Mouse (Mus musculus): ENCODE measurements around the gene Syn3.

The Syn3 gene

GRCm38 (mm10) chr10:86293880-86294279, 204.8 kb downstream of the Syn3 start:
- no peak for DNase-seq (ENCODE audit: extremely low read depth, low read depth, low spot score)

GRCm38 (mm10) chr10:86290109-86290771, 208.5 kb downstream of the Syn3 start:
- no peak for DNase-seq (ENCODE audit: extremely low read depth, low read depth, low spot score)

- peak; percentile 34 for DNase-seq (ENCODE audit: extremely low read depth, low read depth, low spot score)
Measured at GRCm38 (mm10) chr10:86286508-86286907, 212.2 kb downstream of the Syn3 start.

GRCm38 (mm10) chr10:86281238-86281637, 217.5 kb downstream of the Syn3 start:
- no peak for DNase-seq (ENCODE audit: extremely low read depth, low read depth, low spot score)

- no peak for DNase-seq (ENCODE audit: extremely low read depth, low read depth, low spot score)
Measured at GRCm38 (mm10) chr10:86279579-86280168, 219.0 kb downstream of the Syn3 start.

- no peak for DNase-seq (ENCODE audit: extremely low read depth, low read depth, low spot score)
Measured at GRCm38 (mm10) chr10:86278481-86278880, 220.2 kb downstream of the Syn3 start.

GRCm38 (mm10) chr10:86277327-86277726, 221.4 kb downstream of the Syn3 start:
- DNase-seq (ENCODE audit: extremely low read depth, low read depth, low spot score) = no peak

GRCm38 (mm10) chr10:86275585-86275984, 223.1 kb downstream of the Syn3 start:
- DNase-seq (ENCODE audit: extremely low read depth, low read depth, low spot score) = no peak

GRCm38 (mm10) chr10:86273410-86274191, 225.1 kb downstream of the Syn3 start:
- no peak for DNase-seq (ENCODE audit: extremely low read depth, low read depth, low spot score)

GRCm38 (mm10) chr10:86272826-86273225, 225.9 kb downstream of the Syn3 start:
- DNase-seq (ENCODE audit: extremely low read depth, low read depth, low spot score) = no peak

GRCm38 (mm10) chr10:86270254-86270653, 228.4 kb downstream of the Syn3 start:
- no peak for DNase-seq (ENCODE audit: extremely low read depth, low read depth, low spot score)

- DNase-seq (ENCODE audit: extremely low read depth, low read depth, low spot score) = no peak
Measured at GRCm38 (mm10) chr10:86264618-86265017, 234.1 kb downstream of the Syn3 start.

GRCm38 (mm10) chr10:86261725-86262124, 237.0 kb downstream of the Syn3 start:
- DNase-seq (ENCODE audit: extremely low read depth, low read depth, low spot score) = no peak

GRCm38 (mm10) chr10:86258992-86259391, 239.7 kb downstream of the Syn3 start:
- no peak for DNase-seq (ENCODE audit: extremely low read depth, low read depth, low spot score)

GRCm38 (mm10) chr10:86258046-86258445, 240.7 kb downstream of the Syn3 start:
- DNase-seq (ENCODE audit: extremely low read depth, low read depth, low spot score) = no peak

GRCm38 (mm10) chr10:86257045-86257444, 241.7 kb downstream of the Syn3 start:
- no peak for DNase-seq (ENCODE audit: extremely low read depth, low read depth, low spot score)

GRCm38 (mm10) chr10:86256221-86256620, 242.5 kb downstream of the Syn3 start:
- no peak for DNase-seq (ENCODE audit: extremely low read depth, low read depth, low spot score)

GRCm38 (mm10) chr10:86250149-86250922, 248.4 kb downstream of the Syn3 start:
- no peak for DNase-seq (ENCODE audit: extremely low read depth, low read depth, low spot score)

GRCm38 (mm10) chr10:86249283-86249682, 249.4 kb downstream of the Syn3 start:
- DNase-seq (ENCODE audit: extremely low read depth, low read depth, low spot score) = no peak

- DNase-seq (ENCODE audit: extremely low read depth, low read depth, low spot score) = no peak
Measured at GRCm38 (mm10) chr10:86248807-86249206, 249.9 kb downstream of the Syn3 start.

- no peak for DNase-seq (ENCODE audit: extremely low read depth, low read depth, low spot score)
Measured at GRCm38 (mm10) chr10:86248131-86248740, 250.5 kb downstream of the Syn3 start.
